In the genomic region with DNA sequence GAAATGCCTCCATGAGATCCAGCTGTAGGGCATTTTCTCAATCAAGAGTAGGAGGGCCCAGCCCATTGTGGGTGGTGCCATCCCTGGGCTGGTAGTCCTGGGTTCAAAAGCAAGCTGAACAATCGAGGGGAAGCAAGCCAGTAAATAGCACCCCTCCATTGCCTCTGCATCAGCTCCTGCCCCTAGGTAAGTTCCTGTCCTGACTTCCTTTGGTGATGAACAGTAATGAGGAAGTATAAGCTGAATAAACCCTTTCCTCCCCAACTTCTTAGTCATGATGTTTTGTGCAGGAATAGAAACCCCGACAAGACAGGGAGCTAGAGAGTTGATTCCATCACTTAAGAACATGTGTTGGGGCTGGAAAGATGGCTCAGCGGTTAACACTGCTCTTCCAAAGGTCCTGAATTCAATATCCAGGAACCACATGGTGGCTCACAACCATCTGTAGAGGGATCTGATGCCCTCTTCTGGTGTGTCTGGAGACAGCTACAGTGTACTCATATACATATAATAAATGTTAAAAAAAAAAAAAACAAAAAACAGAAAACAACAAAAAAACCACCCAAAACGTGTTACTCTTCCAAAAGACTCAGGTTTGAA, we compare ENCODE assay signal across 15 mouse cellular contexts. TPM values are rescaled to one million over a fixed set of nuclear protein-coding genes. Genes with fewer than 3 reads are reported as not detected.
DNase-seq lines count a peak whose midpoint lies in the region; ATAC-seq and TF ChIP-seq lines count a peak whose summit lies in the region.
"Had no signal": no experiment of that assay in that cellular context is flagged by ENCODE, and none has a peak within 500 bp of the region (broad histone marks: within the 10 kb centered on the region; RNA-seq: fewer than 3 reads in every experiment).

No protein-coding gene starts in this region.

- no peaks in the 10 kb centered on the region for H3K36me3 ChIP-seq in intestine, postnatal 0 days (ENCODE audit: control insufficient read depth, insufficient read depth)
- no peaks in the 10 kb centered on the region for H3K36me3 ChIP-seq in intestine, embryonic 15.5 days
- H3K36me3 ChIP-seq in liver, postnatal 0 days (replicated peaks; ENCODE audit: insufficient read depth, low read length) = no peaks in the 10 kb centered on the region
- H3K36me3 ChIP-seq in liver, embryonic 11.5 days (ENCODE audit: control insufficient read depth, insufficient read depth, low read length) = no peaks in the 10 kb centered on the region
- peaks cover 13% of the 10 kb centered on the region for H3K36me3 ChIP-seq in E14TG2a.4 (ENCODE audit: insufficient read depth, low read length)
- H3K36me3 ChIP-seq: neural tube, embryonic 12.5 days had no signal

- no peak overlapping the region for H3K4me2 ChIP-seq in intestine, postnatal 0 days (replicated peaks; ENCODE audit: low read depth)
- no peak overlapping the region for H3K4me2 ChIP-seq in intestine, embryonic 15.5 days (replicated peaks)
- H3K4me2 ChIP-seq in liver, postnatal 0 days (ENCODE audit: low read depth, low read length) = peak overlapping the region; percentile 77
- H3K4me2 ChIP-seq in liver, embryonic 11.5 days = no peak overlapping the region
- H3K4me2 ChIP-seq: neural tube, embryonic 12.5 days had no signal

- H3K4me1 ChIP-seq in intestine, postnatal 0 days (replicated peaks; ENCODE audit: control insufficient read depth, insufficient read depth, low read length) = peaks cover 3% of the 10 kb centered on the region; the same call in 1 of the 2 replicates
- H3K4me1 ChIP-seq in intestine, embryonic 15.5 days (replicated peaks) = peaks cover 19% of the 10 kb centered on the region
- H3K4me1 ChIP-seq in liver, postnatal 0 days (ENCODE audit: insufficient read depth) = peaks cover 38% of the 10 kb centered on the region
- H3K4me1 ChIP-seq in liver, embryonic 11.5 days (replicated peaks; ENCODE audit: control insufficient read depth, insufficient read depth, low read length) = peaks cover 21% of the 10 kb centered on the region
- H3K4me1 ChIP-seq in E14TG2a.4 (replicated peaks; ENCODE audit: low read depth, low read length) = peaks cover 58% of the 10 kb centered on the region

- WGBS in intestine, postnatal 0 days = 61% methylated on average over 4 of the region's 4 CpGs
- WGBS in intestine, embryonic 15.5 days = 71% methylated on average over 4 of the region's 4 CpGs
- WGBS in liver, postnatal 0 days (ENCODE audit: insufficient replicate concordance) = 41% methylated on average over 4 of the region's 4 CpGs
- 60% methylated on average over 4 of the region's 4 CpGs for WGBS in liver, embryonic 11.5 days

- H3K27ac ChIP-seq in intestine, postnatal 0 days (ENCODE audit: low read depth, low read length) = no peak overlapping the region
- no peak overlapping the region for H3K27ac ChIP-seq in intestine, embryonic 15.5 days
- peak overlapping the region; percentile 96 for H3K27ac ChIP-seq in liver, postnatal 0 days (ENCODE audit: low read depth)
- H3K27ac ChIP-seq in liver, embryonic 11.5 days (ENCODE audit: low read depth, low read length) = no peak overlapping the region
- H3K27ac ChIP-seq: neural tube, embryonic 12.5 days had no signal

- peak; percentile 33 for TF ChIP-seq CTCF in intestine, postnatal 0 days (IDR thresholded peaks at IDR 0.05; ENCODE audit: low read depth)
- peak; percentile 19; the same call in 1 of the 2 replicates for TF ChIP-seq CTCF in liver, postnatal 0 days (IDR thresholded peaks at IDR 0.05; ENCODE audit: low read depth)
- TF ChIP-seq CTCF in E14TG2a.4 (conservative IDR thresholded peaks at IDR 0.05; ENCODE audit: low read length) = no peak

- H3K9me3 ChIP-seq in intestine, postnatal 0 days (ENCODE audit: control insufficient read depth) = no peaks in the 10 kb centered on the region
- no peaks in the 10 kb centered on the region for H3K9me3 ChIP-seq in intestine, embryonic 15.5 days
- no peaks in the 10 kb centered on the region for H3K9me3 ChIP-seq in liver, postnatal 0 days (ENCODE audit: low read length)
- H3K9me3 ChIP-seq in liver, embryonic 11.5 days (ENCODE audit: control insufficient read depth, low read length) = no peaks in the 10 kb centered on the region
- no peaks in the 10 kb centered on the region for H3K9me3 ChIP-seq in E14TG2a.4 (ENCODE audit: low read length)
- H3K9me3 ChIP-seq: neural tube, embryonic 12.5 days had no signal

- no peaks in the 10 kb centered on the region for H3K27me3 ChIP-seq in intestine, postnatal 0 days (replicated peaks; ENCODE audit: control insufficient read depth, insufficient read depth, low read length)
- H3K27me3 ChIP-seq in intestine, embryonic 15.5 days (replicated peaks) = no peaks in the 10 kb centered on the region
- no peaks in the 10 kb centered on the region for H3K27me3 ChIP-seq in liver, postnatal 0 days (ENCODE audit: insufficient read depth, low read length)
- H3K27me3 ChIP-seq in liver, embryonic 11.5 days (replicated peaks; ENCODE audit: control insufficient read depth, insufficient read depth, low read length) = peaks cover 21% of the 10 kb centered on the region
- peaks cover 10% of the 10 kb centered on the region; the same call in 1 of the 2 replicates for H3K27me3 ChIP-seq in E14TG2a.4 (ENCODE audit: insufficient read depth, low read length)

- ATAC-seq in intestine, postnatal 0 days = no peak
- no peak for ATAC-seq in intestine, embryonic 15.5 days
- ATAC-seq in liver, postnatal 0 days = no peak
- no peak for ATAC-seq in liver, embryonic 11.5 days (replicated peaks; ENCODE audit: low FRiP score)
- ATAC-seq: inflammation-experienced regulatory T-cells, adult 6 months; midbrain, embryonic 16.5 days had no signal

- no peak for TF ChIP-seq EP300 in liver, postnatal 0 days (IDR thresholded peaks at IDR 0.05; ENCODE audit: low read depth)

- no peak overlapping the region for H3K4me3 ChIP-seq in intestine, postnatal 0 days (ENCODE audit: low read depth, low read length)
- H3K4me3 ChIP-seq in intestine, embryonic 15.5 days (replicated peaks) = no peak overlapping the region
- H3K4me3 ChIP-seq in liver, postnatal 0 days (ENCODE audit: low read depth, low read length) = 0 out of 2 replicates have a peak overlapping the region, but pooled peaks have one; percentile 52
- no peak overlapping the region for H3K4me3 ChIP-seq in liver, embryonic 11.5 days (ENCODE audit: low read depth, low read length)
- peak overlapping the region; percentile 93 for H3K4me3 ChIP-seq in E14TG2a.4 (replicated peaks; ENCODE audit: low read length)
- H3K4me3 ChIP-seq: neural tube, embryonic 12.5 days had no signal

- no peak overlapping the region for H3K9ac ChIP-seq in intestine, postnatal 0 days (ENCODE audit: low read depth, low read length)
- no peak overlapping the region for H3K9ac ChIP-seq in intestine, embryonic 15.5 days
- H3K9ac ChIP-seq in liver, postnatal 0 days (replicated peaks) = peak overlapping the region; percentile 77
- H3K9ac ChIP-seq in liver, embryonic 11.5 days (ENCODE audit: low read depth, low read length) = no peak overlapping the region
- H3K9ac ChIP-seq: neural tube, embryonic 12.5 days had no signal

- no peak for DNase-seq in liver, postnatal 0 days
- DNase-seq in liver, embryonic 11.5 days (ENCODE audit: low spot score) = no peak
- peak; percentile 60 for DNase-seq in 416B (ENCODE audit: low read depth)
- no peak for DNase-seq in T-cell, adult 2 months (ENCODE audit: low spot score)
- DNase-seq in right cerebral cortex, postnatal 25 days = no peak
- DNase-seq: adrenal gland, postnatal 14 days; cerebellum, postnatal 25 days had no signal

RNA-seq across cellular contexts. Expression of a gene that starts 5.7 kb away (rescaled TPM):
- polyA plus RNA-seq in intestine, postnatal 0 days (2015; fragmentation: Nextera tagmentation; extraction: Ambion mirVana) = not detected in 2 replicates
- not detected in 2 replicates for polyA plus RNA-seq in intestine, embryonic 15.5 days (2015; fragmentation: Nextera tagmentation; extraction: Ambion mirVana)
- not detected in 2 replicates for polyA plus RNA-seq in liver, postnatal 0 days (2015; fragmentation: Nextera tagmentation; extraction: Ambion mirVana)
- polyA plus RNA-seq in liver, embryonic 11.5 days (2014; fragmentation: Nextera tagmentation; extraction: Ambion mirVana) = not detected in 2 replicates
- polyA plus RNA-seq: embryonic facial prominence, embryonic 11.5 days; liver, adult 2 months; midbrain, embryonic 16.5 days; neural tube, embryonic 12.5 days had no signal

RNA-seq across cellular contexts. Expression of a gene that starts 7.6 kb away (rescaled TPM):
- 9.7 and 10.1 TPM in 2 replicates for polyA plus RNA-seq in intestine, postnatal 0 days (2015; fragmentation: Nextera tagmentation; extraction: Ambion mirVana)
- polyA plus RNA-seq in intestine, embryonic 15.5 days (2015; fragmentation: Nextera tagmentation; extraction: Ambion mirVana) = 25.9 and 26.6 TPM in 2 replicates
- polyA plus RNA-seq in liver, postnatal 0 days (2015; fragmentation: Nextera tagmentation; extraction: Ambion mirVana) = 25.9 and 29.0 TPM in 2 replicates
- 8.8 and 10.1 TPM in 2 replicates for polyA plus RNA-seq in liver, embryonic 11.5 days (2014; fragmentation: Nextera tagmentation; extraction: Ambion mirVana)

RNA-seq across cellular contexts. Expression of a gene that starts 24.3 kb away (rescaled TPM):
- not detected in 2 replicates for polyA plus RNA-seq in intestine, postnatal 0 days (2015; fragmentation: Nextera tagmentation; extraction: Ambion mirVana)
- not detected in 2 replicates for polyA plus RNA-seq in intestine, embryonic 15.5 days (2015; fragmentation: Nextera tagmentation; extraction: Ambion mirVana)
- not detected in 2 replicates for polyA plus RNA-seq in liver, postnatal 0 days (2015; fragmentation: Nextera tagmentation; extraction: Ambion mirVana)
- polyA plus RNA-seq in liver, embryonic 11.5 days (2014; fragmentation: Nextera tagmentation; extraction: Ambion mirVana) = not detected in 2 replicates
- polyA plus RNA-seq: embryonic facial prominence, embryonic 11.5 days; inflammation-experienced regulatory T-cells, adult 6 months; liver, adult 2 months; midbrain, embryonic 16.5 days; neural tube, embryonic 12.5 days had no signal

RNA-seq across cellular contexts. Expression of a gene that starts 35.6 kb away (rescaled TPM):
- 104 and 125 TPM in 2 replicates for polyA plus RNA-seq in intestine, postnatal 0 days (2015; fragmentation: Nextera tagmentation; extraction: Ambion mirVana)
- polyA plus RNA-seq in intestine, embryonic 15.5 days (2015; fragmentation: Nextera tagmentation; extraction: Ambion mirVana) = 958 and 2,971 TPM in 2 replicates
- 1.2 and 26.9 TPM in 2 replicates for polyA plus RNA-seq in liver, postnatal 0 days (2015; fragmentation: Nextera tagmentation; extraction: Ambion mirVana)
- 3.5 and 3.7 TPM in 2 replicates for polyA plus RNA-seq in liver, embryonic 11.5 days (2014; fragmentation: Nextera tagmentation; extraction: Ambion mirVana)
- polyA plus RNA-seq: embryonic facial prominence, embryonic 11.5 days; inflammation-experienced regulatory T-cells, adult 6 months; midbrain, embryonic 16.5 days; neural tube, embryonic 12.5 days had no signal

RNA-seq across cellular contexts. Expression of a gene that starts 50.5 kb away (rescaled TPM):
- 0.90 and 1.3 TPM in 2 replicates for polyA plus RNA-seq in intestine, postnatal 0 days (2015; fragmentation: Nextera tagmentation; extraction: Ambion mirVana)
- polyA plus RNA-seq in intestine, embryonic 15.5 days (2015; fragmentation: Nextera tagmentation; extraction: Ambion mirVana) = 1.3 and 1.8 TPM in 2 replicates
- polyA plus RNA-seq in liver, postnatal 0 days (2015; fragmentation: Nextera tagmentation; extraction: Ambion mirVana) = not detected in 2 replicates
- 0.27 and 0.33 TPM in 2 replicates for polyA plus RNA-seq in liver, embryonic 11.5 days (2014; fragmentation: Nextera tagmentation; extraction: Ambion mirVana)
- polyA plus RNA-seq: liver, adult 2 months had no signal

Comparison
In these comparisons a context has a peak if more than half of its experiments do, and no peak if none do; other contexts are left out.
1. H3K4me3 ChIP-seq: peak in liver, postnatal 0 days (single experiment) and E14TG2a.4 (single experiment); none in intestine, postnatal 0 days (single experiment), intestine, embryonic 15.5 days (single experiment) and liver, embryonic 11.5 days (single experiment).